Mouse (Mus musculus) hematopoietic multipotent progenitor cell, adult 10-12 weeks (in vitro differentiated cells): Measurements from ENCODE around the gene Rps13. TPM values are rescaled to one million over a fixed set of nuclear protein-coding genes. Genes with fewer than 3 reads are reported as not detected.

ENCODE experiments used
- polyA plus RNA-seq: library from polyadenylated mRNA; stranded (reverse); fragments of >175 nt; gene quantifications from 2 replicates; pipeline ENCODE4 v1.2.3, GENCODE M21; 2012; ENCODE audit warnings: low replicate concordance

Gene Rps13
- polyA plus RNA-seq = 2,248 and 3,668 TPM in 2 replicates

GRCm38 (mm10) chr7:116333713-116334668 lies at the start of gene Rps13:
Rps13 (minus strand) TSS chr7:116334195.

GRCm38 (mm10) chr7:116307871-116308631 lies 25.9 kb downstream of the Rps13 start, which contains the start of gene Plekha7:
Plekha7 (minus strand) TSS chr7:116308376.

Other genes starting within 250 kb of the Rps13 start
- gene Gm4353, start 249.6 kb downstream of the Rps13 start, polyA plus RNA-seq = 0.63 and 0.94 TPM in 2 replicates
- gene Plekha7, start 25.8 kb downstream of the Rps13 start, polyA plus RNA-seq = 6.5 and 16.1 TPM in 2 replicates
- 2.2 and 4.2 TPM in 2 replicates for gene Pik3c2a, start 109.3 kb upstream of the Rps13 start, polyA plus RNA-seq
- 9.4 and 11.1 TPM in 2 replicates for gene Nucb2, start 170.2 kb upstream of the Rps13 start, polyA plus RNA-seq